ENCODE assay signal across 19 mouse cellular contexts in genomic region chr8:119651324-119651723, GRCm38 (mm10). TPM values are rescaled to one million over a fixed set of nuclear protein-coding genes. Genes with fewer than 3 reads are reported as not detected.
A peak's percentile ranks its signal among the peaks of the same experiment; 100 is the strongest.
DNase-seq lines count a peak whose midpoint lies in the region; ATAC-seq and TF ChIP-seq lines count a peak whose summit lies in the region.
"Had no signal": no experiment of that assay in that cellular context is flagged by ENCODE, and none has a peak within 500 bp of the region (broad histone marks: within the 10 kb centered on the region; RNA-seq: fewer than 3 reads in every experiment).

No protein-coding gene starts in this region.

- H3K4me3 ChIP-seq in kidney, embryonic 14.5 days (ENCODE audit: low read length): no peak overlapping the region
- no peak overlapping the region for H3K4me3 ChIP-seq in embryonic facial prominence, embryonic 14.5 days (ENCODE audit: low read depth, low read length)
- no peak overlapping the region for H3K4me3 ChIP-seq in limb, embryonic 14.5 days (replicated peaks; ENCODE audit: low read length)
- no peak overlapping the region for H3K4me3 ChIP-seq in forebrain, embryonic 15.5 days
- H3K4me3 ChIP-seq: hindbrain, embryonic 13.5 days; liver, embryonic 15.5 days; neural tube, embryonic 15.5 days had no signal

- H3K9me3 ChIP-seq in kidney, embryonic 14.5 days (ENCODE audit: control insufficient read depth, low read length): no peaks in the 10 kb centered on the region; the same call in 1 of the 2 replicates
- H3K9me3 ChIP-seq in embryonic facial prominence, embryonic 14.5 days (ENCODE audit: control insufficient read depth, low read length): no peaks in the 10 kb centered on the region
- no peaks in the 10 kb centered on the region for H3K9me3 ChIP-seq in limb, embryonic 14.5 days (ENCODE audit: control insufficient read depth, low read length)
- H3K9me3 ChIP-seq in forebrain, embryonic 15.5 days: no peaks in the 10 kb centered on the region
- H3K9me3 ChIP-seq: hindbrain, embryonic 13.5 days; liver, embryonic 15.5 days; neural tube, embryonic 15.5 days had no signal

- TF ChIP-seq POLR2A in limb, embryonic 14.5 days (IDR thresholded peaks at IDR 0.05; ENCODE audit: borderline replicate concordance, extremely low read depth, insufficient read depth, insufficient read length): no peak

- 7% methylated on average over 2 of the region's 2 CpGs for WGBS in kidney, embryonic 14.5 days
- WGBS in embryonic facial prominence, embryonic 14.5 days: 44% methylated on average over 2 of the region's 2 CpGs
- 11% methylated on average over 2 of the region's 2 CpGs for WGBS in limb, embryonic 14.5 days
- 73% methylated on average over 2 of the region's 2 CpGs for WGBS in forebrain, embryonic 15.5 days

- peak; percentile 38 to 84 for DNase-seq in adrenal gland, adult (ENCODE audit: inconsistent age in 2 of 2, low spot score in 1 of 2)
- DNase-seq in adrenal gland, postnatal 25 days: no peak
- DNase-seq in kidney, adult 8-10 months: no peak
- DNase-seq in embryonic facial prominence, embryonic 14.5 days (ENCODE audit: low spot score): peak; percentile 36
- peak; percentile 42 for DNase-seq in limb, embryonic 14.5 days (ENCODE audit: low spot score)
- DNase-seq in layer of hippocampus, adult 18-20 months (ENCODE audit: low spot score in 2 of 2): no peak
- DNase-seq: cerebellum, postnatal 10 days; layer of hippocampus, postnatal 36 days; lung, postnatal 4 days; spleen, adult 18-20 months had no signal

- ATAC-seq in kidney, embryonic 14.5 days (ENCODE audit: low FRiP score, low TSS enrichment): peak; percentile 87
- peak; percentile 55 for ATAC-seq in embryonic facial prominence, embryonic 14.5 days (ENCODE audit: low read depth)
- peak; percentile 34; the same call in 1 of the 2 replicates for ATAC-seq in limb, embryonic 14.5 days (ENCODE audit: low FRiP score, low read depth)
- ATAC-seq in forebrain, embryonic 15.5 days (replicated peaks): no peak

- no peak overlapping the region for H3K4me2 ChIP-seq in kidney, embryonic 14.5 days (replicated peaks; ENCODE audit: low read depth, low read length)
- H3K4me2 ChIP-seq in embryonic facial prominence, embryonic 14.5 days (ENCODE audit: low read depth, low read length): no peak overlapping the region
- no peak overlapping the region for H3K4me2 ChIP-seq in limb, embryonic 14.5 days (replicated peaks; ENCODE audit: low read depth, low read length, severe bottlenecking)
- no peak overlapping the region for H3K4me2 ChIP-seq in forebrain, embryonic 15.5 days (replicated peaks)
- H3K4me2 ChIP-seq: hindbrain, embryonic 13.5 days; liver, embryonic 15.5 days; midbrain, embryonic 11.5 days; neural tube, embryonic 15.5 days had no signal

- no peak overlapping the region for H3K9ac ChIP-seq in kidney, embryonic 14.5 days (ENCODE audit: low read depth, low read length)
- no peak overlapping the region for H3K9ac ChIP-seq in embryonic facial prominence, embryonic 14.5 days (ENCODE audit: low read depth, low read length)
- no peak overlapping the region for H3K9ac ChIP-seq in limb, embryonic 14.5 days (ENCODE audit: low read depth, low read length, severe bottlenecking)
- H3K9ac ChIP-seq in forebrain, embryonic 15.5 days (replicated peaks): no peak overlapping the region
- H3K9ac ChIP-seq: hindbrain, embryonic 13.5 days; liver, embryonic 15.5 days; neural tube, embryonic 15.5 days had no signal

- H3K27me3 ChIP-seq in kidney, embryonic 14.5 days (ENCODE audit: control insufficient read depth, insufficient read depth, low read length): no peaks in the 10 kb centered on the region
- no peaks in the 10 kb centered on the region for H3K27me3 ChIP-seq in embryonic facial prominence, embryonic 14.5 days (replicated peaks; ENCODE audit: control insufficient read depth, insufficient read depth, low read length)
- H3K27me3 ChIP-seq in limb, embryonic 14.5 days (ENCODE audit: control insufficient read depth, insufficient read depth, low read length): no peaks in the 10 kb centered on the region
- H3K27me3 ChIP-seq in forebrain, embryonic 15.5 days: no peaks in the 10 kb centered on the region
- H3K27me3 ChIP-seq: liver, embryonic 15.5 days; neural tube, embryonic 15.5 days had no signal

- H3K4me1 ChIP-seq in kidney, embryonic 14.5 days (ENCODE audit: control insufficient read depth, insufficient read depth, low read length): peaks cover 5% of the 10 kb centered on the region; the same call in 1 of the 2 replicates
- no peaks in the 10 kb centered on the region; the same call in 1 of the 2 replicates for H3K4me1 ChIP-seq in embryonic facial prominence, embryonic 14.5 days (ENCODE audit: control insufficient read depth, insufficient read depth, low read length)
- H3K4me1 ChIP-seq in limb, embryonic 14.5 days (ENCODE audit: control insufficient read depth, insufficient read depth, low read length): peaks cover 4% of the 10 kb centered on the region
- H3K4me1 ChIP-seq in forebrain, embryonic 15.5 days: no peaks in the 10 kb centered on the region
- H3K4me1 ChIP-seq: liver, embryonic 15.5 days; neural tube, embryonic 15.5 days had no signal

- no peaks in the 10 kb centered on the region for H3K36me3 ChIP-seq in kidney, embryonic 14.5 days (ENCODE audit: control insufficient read depth, insufficient read depth, low read length)
- no peaks in the 10 kb centered on the region for H3K36me3 ChIP-seq in embryonic facial prominence, embryonic 14.5 days (ENCODE audit: control insufficient read depth, insufficient read depth, low read length)
- H3K36me3 ChIP-seq in limb, embryonic 14.5 days (ENCODE audit: control insufficient read depth, insufficient read depth, low read length): no peaks in the 10 kb centered on the region
- H3K36me3 ChIP-seq in forebrain, embryonic 15.5 days: no peaks in the 10 kb centered on the region
- H3K36me3 ChIP-seq: hindbrain, embryonic 13.5 days; liver, embryonic 15.5 days; neural tube, embryonic 15.5 days had no signal

- no peak overlapping the region for H3K27ac ChIP-seq in kidney, embryonic 14.5 days (ENCODE audit: low read depth, low read length)
- H3K27ac ChIP-seq in embryonic facial prominence, embryonic 14.5 days (replicated peaks; ENCODE audit: low read depth, low read length): no peak overlapping the region
- no peak overlapping the region for H3K27ac ChIP-seq in limb, embryonic 14.5 days (replicated peaks; ENCODE audit: low read depth, low read length)
- H3K27ac ChIP-seq in forebrain, embryonic 15.5 days (replicated peaks): no peak overlapping the region
- H3K27ac ChIP-seq: hindbrain, embryonic 13.5 days; liver, embryonic 15.5 days; neural tube, embryonic 15.5 days had no signal

RNA-seq across cellular contexts. Expression of gene Wfdc1, which starts 14.8 kb away (rescaled TPM):
- total RNA-seq in adrenal gland, postnatal 25 days (2021): 4.6 and 6.1 TPM in 2 replicates
- 1.8 and 1.9 TPM in 2 replicates for polyA plus RNA-seq in kidney, embryonic 14.5 days (2014; fragmentation: Nextera tagmentation; extraction: Ambion mirVana)
- 2.0 and 3.5 TPM in 2 replicates for polyA plus RNA-seq in embryonic facial prominence, embryonic 14.5 days (2014; fragmentation: Nextera tagmentation; extraction: Ambion mirVana)
- 0.91 and 0.93 TPM in 2 replicates for polyA plus RNA-seq in limb, embryonic 14.5 days (2012; rRNA removed)
- 0.33 and 0.80 TPM in 2 replicates for polyA plus RNA-seq in limb, embryonic 14.5 days (2014; fragmentation: Nextera tagmentation; extraction: Ambion mirVana)
- polyA plus RNA-seq in forebrain, embryonic 15.5 days (2015; fragmentation: Nextera tagmentation; extraction: Ambion mirVana): 2.4 and 2.9 TPM in 2 replicates
- total RNA-seq in layer of hippocampus, adult 18-20 months (2021): 1 to 10 TPM; 6.8 to 7.7 TPM

RNA-seq across cellular contexts. Expression of gene Kcng4, which starts 15.8 kb away (rescaled TPM):
- 0.30 and 0.52 TPM in 2 replicates for total RNA-seq in adrenal gland, postnatal 25 days (2021)
- polyA plus RNA-seq in kidney, embryonic 14.5 days (2014; fragmentation: Nextera tagmentation; extraction: Ambion mirVana): 0.22 TPM in 1 of 2 replicates, not detected in the other
- 0.28 and 0.48 TPM in 2 replicates for polyA plus RNA-seq in embryonic facial prominence, embryonic 14.5 days (2014; fragmentation: Nextera tagmentation; extraction: Ambion mirVana)
- polyA plus RNA-seq in limb, embryonic 14.5 days (2012; rRNA removed): 0.11 and 0.13 TPM in 2 replicates
- 0.12 and 0.14 TPM in 2 replicates for polyA plus RNA-seq in limb, embryonic 14.5 days (2014; fragmentation: Nextera tagmentation; extraction: Ambion mirVana)
- 0.09 and 0.28 TPM in 2 replicates for polyA plus RNA-seq in forebrain, embryonic 15.5 days (2015; fragmentation: Nextera tagmentation; extraction: Ambion mirVana)
- total RNA-seq in layer of hippocampus, adult 18-20 months (2021): 1 to 10 TPM; 3.1 to 3.2 TPM
- polyA plus RNA-seq: heart, embryonic 14.5 days; hindbrain, embryonic 13.5 days; liver, embryonic 15.5 days had no signal

RNA-seq across cellular contexts. Expression of gene Adad2, which starts 38.8 kb away (rescaled TPM):
- total RNA-seq in adrenal gland, postnatal 25 days (2021): not detected in 2 replicates
- 0.29 TPM in 1 of 2 replicates, not detected in the other for polyA plus RNA-seq in kidney, embryonic 14.5 days (2014; fragmentation: Nextera tagmentation; extraction: Ambion mirVana)
- polyA plus RNA-seq in embryonic facial prominence, embryonic 14.5 days (2014; fragmentation: Nextera tagmentation; extraction: Ambion mirVana): 0.14 and 0.17 TPM in 2 replicates
- polyA plus RNA-seq in limb, embryonic 14.5 days (2012; rRNA removed): 0.38 and 0.41 TPM in 2 replicates
- 0.10 TPM in 1 of 2 replicates, not detected in the other for polyA plus RNA-seq in limb, embryonic 14.5 days (2014; fragmentation: Nextera tagmentation; extraction: Ambion mirVana)
- not detected in 2 replicates for polyA plus RNA-seq in forebrain, embryonic 15.5 days (2015; fragmentation: Nextera tagmentation; extraction: Ambion mirVana)
- under 1 TPM; 0.18 to 0.42 TPM for total RNA-seq in layer of hippocampus, adult 18-20 months (2021)
- total RNA-seq: adrenal gland, postnatal 36 days had no signal
- polyA plus RNA-seq: heart, embryonic 14.5 days; hindbrain, embryonic 13.5 days; liver, embryonic 15.5 days; thymus, postnatal 0 days had no signal

RNA-seq across cellular contexts. Expression of gene Taf1c, which starts 46.3 kb away (rescaled TPM):
- 14.0 and 15.7 TPM in 2 replicates for total RNA-seq in adrenal gland, postnatal 25 days (2021)
- polyA plus RNA-seq in kidney, embryonic 14.5 days (2014; fragmentation: Nextera tagmentation; extraction: Ambion mirVana): 9.7 and 13.0 TPM in 2 replicates
- 7.9 and 11.3 TPM in 2 replicates for polyA plus RNA-seq in embryonic facial prominence, embryonic 14.5 days (2014; fragmentation: Nextera tagmentation; extraction: Ambion mirVana)
- 18.4 and 28.4 TPM in 2 replicates for polyA plus RNA-seq in limb, embryonic 14.5 days (2012; rRNA removed)
- polyA plus RNA-seq in limb, embryonic 14.5 days (2014; fragmentation: Nextera tagmentation; extraction: Ambion mirVana): 11.3 and 13.0 TPM in 2 replicates
- 17.6 and 18.8 TPM in 2 replicates for polyA plus RNA-seq in forebrain, embryonic 15.5 days (2015; fragmentation: Nextera tagmentation; extraction: Ambion mirVana)
- 10 to 100 TPM; 11.3 TPM for total RNA-seq in layer of hippocampus, adult 18-20 months (2021)

RNA-seq across cellular contexts. Expression of gene Atp2c2, which starts 48.5 kb away (rescaled TPM):
- 0.67 and 0.95 TPM in 2 replicates for total RNA-seq in adrenal gland, postnatal 25 days (2021)
- polyA plus RNA-seq in kidney, embryonic 14.5 days (2014; fragmentation: Nextera tagmentation; extraction: Ambion mirVana): 0.97 and 1.2 TPM in 2 replicates
- polyA plus RNA-seq in embryonic facial prominence, embryonic 14.5 days (2014; fragmentation: Nextera tagmentation; extraction: Ambion mirVana): 1.3 and 1.8 TPM in 2 replicates
- polyA plus RNA-seq in limb, embryonic 14.5 days (2012; rRNA removed): 2.1 and 3.1 TPM in 2 replicates
- polyA plus RNA-seq in limb, embryonic 14.5 days (2014; fragmentation: Nextera tagmentation; extraction: Ambion mirVana): 2.3 and 2.6 TPM in 2 replicates
- polyA plus RNA-seq in forebrain, embryonic 15.5 days (2015; fragmentation: Nextera tagmentation; extraction: Ambion mirVana): 0.09 TPM in 1 of 2 replicates, not detected in the other
- total RNA-seq in layer of hippocampus, adult 18-20 months (2021): 1 to 10 TPM; 1.6 to 2.2 TPM

Comparison
In these comparisons a context has a peak if more than half of its experiments do, and no peak if none do; other contexts are left out.
1. DNase-seq: peak in adrenal gland, adult (2 of 2), embryonic facial prominence, embryonic 14.5 days (single experiment) and limb, embryonic 14.5 days (single experiment); none in adrenal gland, postnatal 25 days (single experiment), kidney, adult 8-10 months (0 of 2) and layer of hippocampus, adult 18-20 months (0 of 2).